Mouse (Mus musculus) embryonic facial prominence, embryonic 11.5 days (tissue): ENCODE measurements around the gene Melk. TPM values are rescaled to one million over a fixed set of nuclear protein-coding genes. Genes with fewer than 3 reads are reported as not detected.

Experiments used
- ATAC-seq: fragments of 200-750 bp; cut with Nextera tagmentation; replicated peaks from 2 replicates; pipeline ENCODE4 v1.8.0; 2017; ENCODE audit warnings: low read depth; ENCODE audit not compliant: insufficient number of reproducible peaks, low FRiP score, low TSS enrichment
- DNase-seq: peaks from one replicate; pipeline ENCODE4 v3.0.0-alpha.2; 2015; ENCODE audit warnings: low spot score
- H3K27ac ChIP-seq: fragments of 300-500 bp; sonication (generic); replicated peaks from 2 replicates; pipeline ENCODE4 v1.5.1; 2014; ENCODE audit warnings: mild to moderate bottlenecking, low read depth, low read length, control low read depth
- H3K27me3 ChIP-seq: fragments of 300-500 bp; sonication (generic); 2 replicates; pipeline ENCODE4 v1.6.1; 2014; ENCODE audit warnings: mild to moderate bottlenecking, low read length, moderate library complexity, mixed read lengths; ENCODE audit not compliant: control insufficient read depth, insufficient read depth
- H3K36me3 ChIP-seq: fragments of 300-500 bp; sonication (generic); replicated peaks from 2 replicates; pipeline ENCODE4 v1.6.1; 2014; ENCODE audit warnings: low read depth, mild to moderate bottlenecking, low read length, moderate library complexity, mixed read lengths; ENCODE audit not compliant: control insufficient read depth, insufficient read depth
- H3K4me1 ChIP-seq: fragments of 300-500 bp; sonication (generic); 2 replicates; pipeline ENCODE4 v1.6.1; 2014; ENCODE audit warnings: low read length, mixed read lengths; ENCODE audit not compliant: control insufficient read depth, insufficient read depth
- H3K4me2 ChIP-seq: fragments of 300-500 bp; sonication (generic); 2 replicates; pipeline ENCODE4 v1.6.1; 2014; ENCODE audit warnings: low read depth, mild to moderate bottlenecking, control low read depth, low read length, moderate library complexity
- H3K4me3 ChIP-seq: fragments of 300-500 bp; sonication (generic); 2 replicates; pipeline ENCODE4 v1.5.1; 2014; ENCODE audit warnings: low read depth, low read length, control low read depth
- H3K9ac ChIP-seq: fragments of 300-500 bp; sonication (generic); replicated peaks from 2 replicates; pipeline ENCODE4 v1.6.1; 2014; ENCODE audit warnings: mild to moderate bottlenecking, control low read depth, low read length
- H3K9me3 ChIP-seq: fragments of 300-500 bp; sonication (generic); replicated peaks from 2 replicates; pipeline ENCODE4 v1.6.1; 2016; ENCODE audit warnings: mild to moderate bottlenecking, low read length, inconsistent platforms, mixed read lengths; ENCODE audit not compliant: control insufficient read depth
- WGBS: fragments of 180-500 bp; shearing (Covaris S2); extraction: QIAGEN DNeasy Blood & Tissue Kit; methylation state at CpG from one replicate; pipeline ENCODE4 v1.1.7; 2014; 5-methylcytosine and 5-hydroxymethylcytosine counted together
- polyA plus RNA-seq: library from polyadenylated mRNA; unstranded; fragments of >200 nt; fragmentation: Nextera tagmentation; extraction: Ambion mirVana; gene quantifications from 2 replicates; pipeline ENCODE4 v1.2.1, GENCODE M21; 2014

Melk gene
- polyA plus RNA-seq, 1 experiment from 2014 or later = 66.1 TPM

- no peaks in the 10 kb centered on the region for H3K27me3 ChIP-seq
- no peaks in the 10 kb centered on the region for H3K4me1 ChIP-seq
- H3K9me3 ChIP-seq = no peaks in the 10 kb centered on the region
- H3K27ac ChIP-seq = no peak overlapping the region
- DNase-seq (no peak), ATAC-seq (no peak)
- H3K4me2 ChIP-seq = no peak overlapping the region
- WGBS = 79% methylated on average over 4 of the region's 4 CpGs
- no peak overlapping the region for H3K4me3 ChIP-seq
- no peaks in the 10 kb centered on the region; the same call in 1 of the 2 replicates for H3K36me3 ChIP-seq
- no peak overlapping the region for H3K9ac ChIP-seq
Measured at GRCm38 (mm10) chr4:44310429-44310828, 9.8 kb downstream of the Melk start.

- H3K36me3 ChIP-seq = no peaks in the 10 kb centered on the region; the same call in 1 of the 2 replicates
- H3K9ac ChIP-seq = no peak overlapping the region
Measured at GRCm38 (mm10) chr4:44310911-44311310, 10.2 kb downstream of the Melk start.

GRCm38 (mm10) chr4:44316270-44316809, 15.7 kb downstream of the Melk start:
- H3K36me3 ChIP-seq = no peaks in the 10 kb centered on the region

More at GRCm38 (mm10) chr4:44310911-44311310, 10.2 kb downstream of the Melk start:
- H3K9me3 ChIP-seq = no peaks in the 10 kb centered on the region
- no peak overlapping the region for H3K4me3 ChIP-seq
- no peaks in the 10 kb centered on the region for H3K4me1 ChIP-seq
- WGBS = 85% methylated on average over 4 of the region's 4 CpGs
- no peak overlapping the region for H3K27ac ChIP-seq
- no peak overlapping the region for H3K4me2 ChIP-seq
- no peak for ATAC-seq
- H3K27me3 ChIP-seq = no peaks in the 10 kb centered on the region
- no peak for DNase-seq

GRCm38 (mm10) chr4:44320448-44320847, 19.8 kb downstream of the Melk start:
- no peak for ATAC-seq
- H3K9me3 ChIP-seq = no peaks in the 10 kb centered on the region
- no peaks in the 10 kb centered on the region for H3K27me3 ChIP-seq
- no peaks in the 10 kb centered on the region for H3K4me1 ChIP-seq
- 92% methylated on average over 6 of the region's 6 CpGs for WGBS
- no peak overlapping the region for H3K4me2 ChIP-seq
- DNase-seq = no peak
- H3K4me3 ChIP-seq = no peak overlapping the region
- no peak overlapping the region for H3K27ac ChIP-seq
- no peak overlapping the region for H3K9ac ChIP-seq
- H3K36me3 ChIP-seq = no peaks in the 10 kb centered on the region

More at GRCm38 (mm10) chr4:44316270-44316809, 15.7 kb downstream of the Melk start:
- Histone ChIP-seq H3K4me2 (no peak overlapping the region), H3K9ac (no peak overlapping the region), H3K27me3 (no peaks in the 10 kb centered on the region), H3K9me3 (no peaks in the 10 kb centered on the region), H3K4me3 (no peak overlapping the region), H3K4me1 (no peaks in the 10 kb centered on the region), H3K27ac (no peak overlapping the region)
- WGBS = 83% methylated on average over 12 of the region's 12 CpGs
- ATAC-seq = no peak
- no peak for DNase-seq

- Histone ChIP-seq H3K9ac (no peak overlapping the region), H3K9me3 (no peaks in the 10 kb centered on the region), H3K4me3 (no peak overlapping the region), H3K4me1 (no peaks in the 10 kb centered on the region), H3K27ac (no peak overlapping the region), H3K4me2 (no peak overlapping the region), H3K36me3 (no peaks in the 10 kb centered on the region), H3K27me3 (no peaks in the 10 kb centered on the region)
- ATAC-seq = no peak
- 91% methylated on average over 7 of the region's 7 CpGs for WGBS
- no peak for DNase-seq
Measured at GRCm38 (mm10) chr4:44322124-44322523, 21.4 kb downstream of the Melk start.

GRCm38 (mm10) chr4:44325453-44325852, 24.8 kb downstream of the Melk start:
- H3K4me2 ChIP-seq = no peak overlapping the region
- 59% methylated on average over 4 of the region's 4 CpGs for WGBS
- no peaks in the 10 kb centered on the region for H3K36me3 ChIP-seq

GRCm38 (mm10) chr4:44326721-44327120, 26.0 kb downstream of the Melk start:
- no peaks in the 10 kb centered on the region for H3K4me1 ChIP-seq
- H3K27me3 ChIP-seq = no peaks in the 10 kb centered on the region
- ATAC-seq (no peak), DNase-seq (no peak)
- H3K4me3 ChIP-seq = no peak overlapping the region
- H3K9me3 ChIP-seq = no peaks in the 10 kb centered on the region
- 96% methylated on average over 3 of the region's 3 CpGs for whole genome bisulfite sequencing
- no peak overlapping the region for H3K4me2 ChIP-seq
- no peaks in the 10 kb centered on the region for H3K36me3 ChIP-seq
- no peak overlapping the region for H3K9ac ChIP-seq
- no peak overlapping the region for H3K27ac ChIP-seq

More at GRCm38 (mm10) chr4:44325453-44325852, 24.8 kb downstream of the Melk start:
- ATAC-seq (no peak), DNase-seq (peak; percentile 56)
- Histone ChIP-seq H3K27me3 (no peaks in the 10 kb centered on the region), H3K9me3 (no peaks in the 10 kb centered on the region), H3K4me1 (no peaks in the 10 kb centered on the region), H3K27ac (no peak overlapping the region), H3K9ac (no peak overlapping the region), H3K4me3 (no peak overlapping the region)

GRCm38 (mm10) chr4:44327976-44328375, 27.3 kb downstream of the Melk start:
- H3K27me3 ChIP-seq = no peaks in the 10 kb centered on the region
- H3K9me3 ChIP-seq = no peaks in the 10 kb centered on the region
- H3K4me1 ChIP-seq = no peaks in the 10 kb centered on the region
- ATAC-seq = no peak
- no peak overlapping the region for H3K9ac ChIP-seq
- no peak for DNase-seq
- H3K4me2 ChIP-seq = no peak overlapping the region
- no peaks in the 10 kb centered on the region for H3K36me3 ChIP-seq
- H3K4me3 ChIP-seq = no peak overlapping the region
- no peak overlapping the region for H3K27ac ChIP-seq
- 81% methylated on average over 1 of the region's 1 CpGs for WGBS
